ENCODE assay signal across 8 mouse cellular contexts in the genomic region with DNA sequence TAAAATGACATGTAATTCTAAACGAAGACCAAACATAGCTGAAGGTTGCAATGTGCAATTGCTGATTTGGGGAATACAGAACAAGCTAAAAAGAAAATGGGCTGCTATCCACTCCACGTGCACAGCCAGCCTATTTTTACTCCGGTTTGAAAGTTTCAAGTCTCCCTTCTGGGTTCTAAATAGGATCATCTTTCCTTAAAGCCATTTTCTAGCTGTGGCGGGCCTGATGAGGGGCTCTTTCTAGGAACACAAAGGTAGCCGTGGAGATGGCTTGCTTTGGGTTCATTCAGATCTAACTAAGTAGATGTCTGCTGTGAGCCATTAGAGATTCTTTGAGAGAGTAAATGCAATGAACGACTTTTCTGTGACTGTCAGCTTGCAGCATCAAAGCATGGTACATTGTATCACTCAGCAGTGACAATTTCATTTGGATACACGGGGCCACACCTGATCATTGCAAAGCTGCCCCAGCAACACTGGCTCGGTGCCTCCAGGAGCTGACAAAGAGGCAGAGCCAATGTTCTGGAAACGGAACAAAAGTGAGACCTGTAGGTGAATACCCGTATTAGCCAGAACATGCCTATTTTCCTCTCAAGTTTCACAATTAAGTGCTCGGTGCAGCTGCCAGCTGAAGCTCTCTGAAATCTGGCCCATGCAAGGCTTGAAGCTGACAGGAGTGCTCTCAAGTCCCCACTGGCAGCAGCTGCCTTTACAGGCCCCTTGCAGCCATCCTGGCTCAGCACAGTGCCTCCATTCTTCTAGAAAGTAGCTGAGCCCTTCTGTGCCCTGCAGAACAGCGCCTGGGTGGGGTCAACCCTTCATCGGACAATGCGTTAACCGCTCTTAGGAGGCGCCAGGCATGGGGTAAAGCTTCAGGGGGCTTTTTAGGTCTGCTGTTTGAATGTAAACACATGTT.
A peak's percentile ranks its signal among the peaks of the same experiment; 100 is the strongest.
DNase-seq lines count a peak whose midpoint lies in the region; ATAC-seq and TF ChIP-seq lines count a peak whose summit lies in the region.

No protein-coding gene starts in this region.

- peaks cover 10% of the 10 kb centered on the region; the same call in 1 of the 2 replicates for H3K4me1 ChIP-seq in kidney, embryonic 14.5 days (ENCODE audit: control insufficient read depth, insufficient read depth, low read length)
- peaks cover 31% of the 10 kb centered on the region for H3K4me1 ChIP-seq in embryonic facial prominence, embryonic 15.5 days
- H3K4me1 ChIP-seq in heart, embryonic 15.5 days (replicated peaks) = peaks cover 14% of the 10 kb centered on the region
- H3K4me1 ChIP-seq in lung, adult 2 months (ENCODE audit: control insufficient read depth, insufficient read depth, low read length) = peaks cover 3% of the 10 kb centered on the region

- H3K9ac ChIP-seq in kidney, embryonic 14.5 days (ENCODE audit: low read depth, low read length) = 0 out of 2 replicates have a peak overlapping the region, but pooled peaks have one; percentile 28
- H3K9ac ChIP-seq in embryonic facial prominence, embryonic 15.5 days = no peak overlapping the region
- H3K9ac ChIP-seq in heart, embryonic 15.5 days = no peak overlapping the region

- no peak for TF ChIP-seq POLR2A in lung, adult 2 months (IDR thresholded peaks at IDR 0.05; ENCODE audit: borderline replicate concordance, extremely low read depth, low read depth, low read length)

- no peak for TF ChIP-seq CTCF in lung, adult 2 months (IDR thresholded peaks at IDR 0.05; ENCODE audit: insufficient read depth, low read length)

- WGBS in kidney, embryonic 14.5 days = 52% methylated on average over 16 of the region's 16 CpGs
- 15% methylated on average over 16 of the region's 16 CpGs for WGBS in embryonic facial prominence, embryonic 15.5 days
- 49% methylated on average over 16 of the region's 16 CpGs for WGBS in heart, embryonic 15.5 days
- WGBS in lung, adult 2 months = 50% methylated on average over 16 of the region's 16 CpGs

- peak overlapping the region; percentile 51; the same call in 1 of the 2 replicates for H3K27ac ChIP-seq in kidney, embryonic 14.5 days (ENCODE audit: low read depth, low read length)
- H3K27ac ChIP-seq in embryonic facial prominence, embryonic 15.5 days (replicated peaks) = peak overlapping the region; percentile 89
- H3K27ac ChIP-seq in heart, embryonic 15.5 days = peak overlapping the region; percentile 29

- no peak for DNase-seq in kidney, adult 18-20 months
- DNase-seq in lung, adult 2 months = peak; percentile 40
- peak; percentile 11 for DNase-seq in ovary, postnatal 36 days (ENCODE audit: low spot score)
- DNase-seq in cerebellum, postnatal 25 days = no peak
- DNase-seq in thymus, postnatal 4 days = no peak

- ATAC-seq in kidney, embryonic 14.5 days (ENCODE audit: low FRiP score, low TSS enrichment) = peak; percentile 75
- ATAC-seq in embryonic facial prominence, embryonic 15.5 days (ENCODE audit: insufficient number of reproducible peaks, low FRiP score, low TSS enrichment, low read depth) = peak; percentile 83
- ATAC-seq in heart, embryonic 15.5 days (replicated peaks; ENCODE audit: insufficient number of reproducible peaks, insufficient read depth, low FRiP score, low read depth) = 0 out of 2 replicates have a peak, but pooled peaks have one; percentile 39

- H3K9me3 ChIP-seq in kidney, embryonic 14.5 days (ENCODE audit: control insufficient read depth, low read length) = no peaks in the 10 kb centered on the region
- no peaks in the 10 kb centered on the region for H3K9me3 ChIP-seq in embryonic facial prominence, embryonic 15.5 days (replicated peaks)
- no peaks in the 10 kb centered on the region for H3K9me3 ChIP-seq in heart, embryonic 15.5 days (replicated peaks)

- no peaks in the 10 kb centered on the region for H3K27me3 ChIP-seq in kidney, embryonic 14.5 days (ENCODE audit: control insufficient read depth, insufficient read depth, low read length)
- no peaks in the 10 kb centered on the region for H3K27me3 ChIP-seq in embryonic facial prominence, embryonic 15.5 days
- no peaks in the 10 kb centered on the region for H3K27me3 ChIP-seq in heart, embryonic 15.5 days

- H3K4me3 ChIP-seq in kidney, embryonic 14.5 days (ENCODE audit: low read length) = no peak overlapping the region
- no peak overlapping the region for H3K4me3 ChIP-seq in embryonic facial prominence, embryonic 15.5 days (replicated peaks)
- no peak overlapping the region for H3K4me3 ChIP-seq in heart, embryonic 15.5 days
- H3K4me3 ChIP-seq in lung, adult 2 months (replicated peaks; ENCODE audit: extremely low read depth, low read depth, low read length) = no peak overlapping the region

- H3K36me3 ChIP-seq in kidney, embryonic 14.5 days (ENCODE audit: control insufficient read depth, insufficient read depth, low read length) = no peaks in the 10 kb centered on the region
- H3K36me3 ChIP-seq in embryonic facial prominence, embryonic 15.5 days = peaks cover 8% of the 10 kb centered on the region; the same call in 1 of the 2 replicates
- H3K36me3 ChIP-seq in heart, embryonic 15.5 days = no peaks in the 10 kb centered on the region; the same call in 1 of the 2 replicates

- no peak overlapping the region for H3K4me2 ChIP-seq in kidney, embryonic 14.5 days (replicated peaks; ENCODE audit: low read depth, low read length)
- peak overlapping the region; percentile 29; the same call in 1 of the 2 replicates for H3K4me2 ChIP-seq in embryonic facial prominence, embryonic 15.5 days (replicated peaks)
- no peak overlapping the region for H3K4me2 ChIP-seq in heart, embryonic 15.5 days

Comparison
In these comparisons a context has a peak if more than half of its experiments do, and no peak if none do; other contexts are left out.
1. H3K27ac ChIP-seq: peak in every context shown above with its lines; median percentile 89 in embryonic facial prominence, embryonic 15.5 days; 51 in kidney, embryonic 14.5 days; 29 in heart, embryonic 15.5 days.
2. DNase-seq: peak in lung, adult 2 months (single experiment) and ovary, postnatal 36 days (single experiment); none in kidney, adult 18-20 months (single experiment), cerebellum, postnatal 25 days (0 of 2) and thymus, postnatal 4 days (single experiment).
3. Peak in every context shown above with its lines, with median percentiles within 50 percentile points of each other: ATAC-seq.